Mouse (Mus musculus): Measurements from ENCODE around the gene Rcc1.
A peak's percentile ranks its signal among the peaks of the same experiment; 100 is the strongest.

The Rcc1 gene

DNA sequence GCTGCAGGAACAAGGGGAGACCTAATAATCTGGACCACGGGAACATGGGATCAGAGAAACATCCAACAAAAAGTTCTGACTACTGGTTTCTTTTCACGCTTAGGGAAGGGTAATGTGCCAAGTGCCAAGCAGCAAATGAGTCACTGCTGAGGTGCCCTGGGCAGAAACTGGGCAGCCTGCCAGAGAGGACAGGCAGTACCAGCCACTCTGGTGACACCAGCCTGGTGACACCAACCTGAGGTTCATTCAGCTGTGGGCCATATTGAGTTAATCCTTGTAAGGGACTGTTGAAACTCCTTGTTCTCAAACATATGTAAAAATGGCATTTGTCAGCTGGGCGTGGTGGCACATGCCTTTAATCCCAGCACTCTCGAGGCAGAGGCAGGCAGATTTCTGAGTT, 1.2 kb upstream of the Rcc1 start:
- DNase-seq: no peak

DNA sequence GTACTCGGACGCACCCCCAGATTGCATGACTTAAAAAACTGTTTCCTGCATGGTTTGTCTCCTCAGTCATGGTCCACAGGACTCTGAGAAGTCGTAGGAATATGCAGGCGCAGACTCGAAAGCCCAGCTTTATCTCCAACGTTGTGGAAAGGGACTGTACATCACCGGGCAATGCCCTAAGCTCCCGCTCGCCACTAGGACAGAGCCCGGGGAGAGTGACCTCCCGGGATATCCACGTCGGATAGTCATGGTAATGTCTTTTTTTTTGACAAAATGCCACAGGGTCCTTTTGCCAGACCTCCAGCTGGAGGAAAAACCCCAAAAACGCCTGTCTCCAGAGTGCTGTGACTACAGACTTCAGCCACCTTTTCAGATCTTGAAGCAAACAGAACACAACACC, 666 bp downstream of the Rcc1 start:
- peak in 1 of 2 experiments; percentile 25 for DNase-seq

GRCm38 (mm10) chr4:132351401-132351800, 2.0 kb downstream of the Rcc1 start:
- DNase-seq: no peak

- DNase-seq: no peak
These were observed 2.6 kb downstream of the Rcc1 start for GRCm38 (mm10) chr4:132350854-132351253.

- DNase-seq: no peak
These were observed 3.2 kb downstream of the Rcc1 start for GRCm38 (mm10) chr4:132350123-132350740.

- no peak for DNase-seq
These were observed 3.8 kb downstream of the Rcc1 start for GRCm38 (mm10) chr4:132349495-132350122.

GRCm38 (mm10) chr4:132346661-132347060, 6.7 kb downstream of the Rcc1 start:
- no peak for DNase-seq

- DNase-seq: no peak
These were observed 7.1 kb downstream of the Rcc1 start for GRCm38 (mm10) chr4:132346261-132346660.

DNA sequence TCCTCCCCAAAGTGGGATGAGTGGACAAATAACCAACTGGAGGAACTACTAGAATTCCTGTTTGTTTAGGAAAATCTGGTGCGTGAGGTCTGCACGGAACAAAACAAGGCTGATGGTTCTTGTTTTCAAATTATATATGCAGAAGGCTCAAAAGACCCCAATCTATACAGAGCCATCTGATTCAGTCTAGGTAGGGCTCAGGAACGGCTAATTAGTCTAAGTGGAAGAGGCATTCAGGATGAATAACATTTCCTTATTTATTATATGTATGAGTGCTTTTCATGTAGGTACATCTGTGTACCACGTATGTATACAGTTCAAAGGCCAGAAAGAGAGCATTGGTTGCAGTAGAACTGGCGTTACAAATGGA, 7.6 kb downstream of the Rcc1 start:
- DNase-seq: no peak

DNA sequence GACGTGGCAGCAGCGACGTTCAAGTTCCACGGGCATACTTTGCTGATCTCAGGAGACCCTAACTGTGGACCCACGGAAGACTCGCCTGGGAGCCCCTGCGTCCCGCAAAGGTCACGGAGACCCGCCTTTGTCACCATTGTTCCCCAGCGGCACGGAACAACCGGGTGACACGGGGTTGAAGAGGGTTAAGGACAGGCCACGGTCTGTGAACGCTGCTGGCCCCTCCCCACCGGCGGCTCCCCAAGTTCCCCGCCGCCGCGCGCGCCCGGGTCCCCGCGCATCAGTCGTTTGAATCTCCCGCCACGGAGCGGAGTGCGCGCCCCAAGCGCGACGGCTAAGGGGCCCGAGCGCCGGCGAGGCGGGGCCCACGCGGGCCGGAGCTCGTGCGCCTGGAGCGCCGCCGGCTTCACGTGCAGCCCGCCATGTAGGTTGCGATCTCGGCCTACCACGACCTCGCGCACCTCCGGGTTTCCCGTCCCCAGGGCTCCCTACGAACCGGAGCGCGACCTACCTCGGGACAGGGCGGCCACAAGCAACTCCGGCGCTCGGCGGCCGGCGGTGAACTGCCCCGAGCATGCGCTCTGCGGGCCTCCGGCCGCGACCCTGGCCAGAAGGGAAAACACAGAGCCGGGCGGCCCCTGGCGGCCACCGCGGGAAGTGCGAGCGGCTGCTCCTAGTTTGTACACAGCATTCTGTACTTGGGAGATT, 8.1 kb downstream of the Rcc1 start:
- DNase-seq: peak; percentile 87 to 97

GRCm38 (mm10) chr4:132344403-132345134, 8.8 kb downstream of the Rcc1 start:
- no peak for DNase-seq

GRCm38 (mm10) chr4:132341451-132341850, 12.0 kb downstream of the Rcc1 start:
- no peak for DNase-seq

DNA sequence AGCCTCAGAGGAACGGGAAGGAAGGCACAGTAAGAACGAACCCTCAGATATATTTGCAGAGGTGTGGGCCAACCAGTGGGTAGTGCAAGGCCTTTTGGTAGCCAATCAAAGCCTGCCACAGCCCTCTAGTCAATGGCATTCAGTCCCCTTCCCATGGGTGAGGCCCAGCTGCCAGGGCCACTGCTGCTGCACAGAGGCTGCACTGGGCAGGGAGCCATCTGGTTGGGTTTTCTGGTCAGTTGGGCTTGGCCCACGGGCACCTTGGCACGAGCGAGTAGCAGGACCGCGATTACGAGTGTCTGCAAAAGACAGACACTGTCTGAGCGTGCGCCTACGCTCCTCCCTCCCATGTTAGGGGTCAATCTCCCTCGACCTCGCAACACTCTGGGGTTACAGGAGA, 14.5 kb downstream of the Rcc1 start:
- DNase-seq: no peak

- no peak for DNase-seq
These were observed 20.5 kb downstream of the Rcc1 start for GRCm38 (mm10) chr4:132332880-132333279.

GRCm38 (mm10) chr4:132331960-132332359, 21.4 kb downstream of the Rcc1 start:
- DNase-seq: no peak

GRCm38 (mm10) chr4:132329835-132330354, 23.5 kb downstream of the Rcc1 start:
- DNase-seq: no peak

- peak; percentile 82 to 92 for DNase-seq
These were observed 24.1 kb downstream of the Rcc1 start, which contains the start of gene Trnau1ap for GRCm38 (mm10) chr4:132329115-132329834. Trnau1ap (minus strand) TSS chr4:132329538.

DNA sequence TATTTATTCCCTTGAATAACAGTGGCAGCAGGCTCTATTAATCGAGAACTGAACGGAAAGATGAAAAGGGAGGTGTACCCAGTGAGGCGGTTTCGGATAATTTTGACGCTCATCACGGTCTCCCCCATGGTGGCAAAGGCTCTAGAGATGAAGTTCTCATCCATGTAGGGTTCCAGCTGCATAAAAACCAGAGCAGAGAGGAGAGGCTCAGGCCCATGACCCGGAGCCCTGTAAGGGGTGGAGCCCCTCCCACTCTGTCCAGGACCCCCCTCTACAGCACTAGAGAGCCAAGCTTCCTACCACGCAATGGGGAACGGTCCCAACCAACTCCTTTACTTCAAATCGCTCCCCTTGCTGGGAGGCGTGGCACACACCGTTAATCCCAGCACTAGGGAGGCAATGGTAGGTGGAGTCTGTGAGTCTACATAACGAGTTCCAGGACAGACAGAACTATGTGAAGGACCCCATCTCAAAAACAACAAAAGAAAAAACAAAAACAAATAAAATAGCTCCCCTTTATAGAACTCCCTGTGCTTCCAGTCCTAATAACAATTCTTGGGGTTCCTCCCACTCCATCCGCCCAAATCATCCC, 24.9 kb downstream of the Rcc1 start:
- no peak for DNase-seq

DNA sequence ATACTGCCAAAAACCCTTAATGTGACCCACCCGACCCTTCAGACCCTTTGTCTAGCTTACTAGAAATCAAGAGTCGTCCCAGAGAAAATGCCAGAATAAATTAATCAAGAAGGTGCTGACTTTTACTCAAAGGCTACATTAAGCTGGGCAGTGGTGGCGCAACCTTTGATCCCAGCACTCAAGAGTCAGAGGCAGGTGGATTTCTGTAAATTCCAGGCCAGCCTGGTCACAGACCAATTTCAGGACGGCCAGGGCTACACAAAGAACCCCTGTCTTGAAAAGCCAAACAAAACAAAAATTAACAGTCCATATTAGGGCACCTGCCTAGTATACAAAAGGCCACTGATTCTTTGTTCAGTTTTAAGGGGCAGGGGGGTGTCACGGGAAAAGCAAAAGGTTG, 26.9 kb downstream of the Rcc1 start:
- DNase-seq: no peak

DNA sequence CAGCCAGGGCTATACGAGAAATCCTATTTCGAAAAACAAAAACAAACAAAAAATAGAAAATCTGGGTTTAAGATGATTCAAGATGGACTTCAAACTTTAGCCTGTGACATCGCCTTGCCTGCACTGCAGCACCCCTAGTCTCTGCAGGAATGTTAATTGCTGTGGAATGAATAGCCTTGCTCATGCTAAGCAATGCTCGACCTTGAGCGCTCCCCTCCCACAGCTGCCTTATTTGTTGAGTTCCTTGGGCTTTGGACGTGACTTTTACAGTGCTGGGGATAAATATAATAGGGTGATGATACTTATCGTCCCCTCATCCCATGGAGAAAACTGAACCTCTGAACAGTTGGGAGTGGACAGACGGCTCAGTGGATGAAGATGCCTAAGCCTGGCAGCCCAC, 37.7 kb downstream of the Rcc1 start:
- no peak for DNase-seq

DNA sequence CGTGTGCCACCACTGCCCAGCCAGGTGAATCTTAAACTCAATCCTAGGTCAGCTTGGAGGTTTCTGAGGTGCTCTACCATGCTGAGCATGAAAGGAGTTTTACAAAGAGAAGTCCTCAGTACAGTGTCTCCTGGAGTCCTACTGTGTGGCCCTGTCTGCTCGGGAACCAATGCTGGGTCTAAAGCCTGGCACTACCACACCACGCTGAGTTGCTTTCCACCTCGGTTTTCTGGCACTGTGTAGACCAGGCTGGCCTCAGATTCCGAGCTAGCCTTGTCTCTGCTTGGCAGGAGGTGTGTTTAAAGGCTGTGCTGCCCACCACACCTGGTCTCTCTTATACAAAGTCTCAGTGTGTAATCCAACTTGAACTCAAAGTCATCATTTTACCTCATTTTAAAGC, 40.8 kb downstream of the Rcc1 start:
- DNase-seq: no peak

- DNase-seq: no peak
These were observed 41.6 kb downstream of the Rcc1 start for GRCm38 (mm10) chr4:132311801-132312200.

Measured in spleen, adult 18-20 months (tissue).